Mouse (Mus musculus) lung, postnatal 0 days (tissue): ENCODE data around the gene Slc31a2. TPM values are rescaled to one million over a fixed set of nuclear protein-coding genes. Genes with fewer than 3 reads are reported as not detected.

Source experiments
- ATAC-seq: fragments of 200-750 bp; cut with Nextera tagmentation; 2 replicates; pipeline ENCODE4 v1.8.0; 2017; ENCODE audit warnings: moderate library complexity
- DNase-seq: peaks from one replicate; pipeline ENCODE4 v3.0.0-alpha.2; 2016; ENCODE audit warnings: low spot score
- H3K27ac ChIP-seq: fragments of 300-500 bp; sonication (generic); 2 replicates; pipeline ENCODE4 v1.5.1; 2014; ENCODE audit warnings: antibody characterized with exemption, mild to moderate bottlenecking, low read length, mixed read lengths
- H3K27me3 ChIP-seq: fragments of 300-500 bp; sonication (generic); replicated peaks from 2 replicates; pipeline ENCODE4 v1.6.1; 2014; ENCODE audit warnings: low read length, mixed read lengths; ENCODE audit not compliant: insufficient read depth
- H3K36me3 ChIP-seq: fragments of 300-500 bp; sonication (generic); 2 replicates; pipeline ENCODE4 v1.6.1; 2014; ENCODE audit warnings: low read length, mixed read lengths; ENCODE audit not compliant: insufficient read depth
- H3K4me1 ChIP-seq: fragments of 300-500 bp; sonication (generic); 2 replicates; pipeline ENCODE4 v1.6.1; 2014; ENCODE audit warnings: antibody characterized with exemption, low read depth, low read length, mixed read lengths; ENCODE audit not compliant: insufficient read depth
- H3K4me2 ChIP-seq: fragments of 300-500 bp; sonication (generic); replicated peaks from 2 replicates; pipeline ENCODE4 v1.6.1; 2014; ENCODE audit warnings: low read depth, mild to moderate bottlenecking, low read length, moderate library complexity, mixed read lengths
- H3K4me3 ChIP-seq: fragments of 300-500 bp; sonication (generic); 2 replicates; pipeline ENCODE4 v1.5.1; 2014; ENCODE audit warnings: low read depth, low read length
- H3K9ac ChIP-seq: fragments of 300-500 bp; sonication (generic); replicated peaks from 2 replicates; pipeline ENCODE4 v1.6.1; 2014; ENCODE audit warnings: low read depth, mild to moderate bottlenecking
- H3K9me3 ChIP-seq: fragments of 300-500 bp; sonication (generic); 2 replicates; pipeline ENCODE4 v1.6.1; 2016; ENCODE audit warnings: low read length, mixed read lengths
- CTCF ChIP-seq: IDR thresholded peaks from 2 replicates; pipeline ENCODE4 v1.5.1; 2016; ENCODE audit warnings: antibody characterized with exemption, mild to moderate bottlenecking
- EP300 ChIP-seq: IDR thresholded peaks from 2 replicates; pipeline ENCODE4 v1.6.1; 2016; ENCODE audit warnings: antibody characterized with exemption, mild to moderate bottlenecking, control low read depth
- WGBS: fragments of 180-500 bp; shearing (Covaris S2); extraction: QIAGEN DNeasy Blood & Tissue Kit; methylation state at CpG from one replicate; pipeline ENCODE4 v1.1.7; 2014; 5-methylcytosine and 5-hydroxymethylcytosine counted together
- polyA plus RNA-seq: library from polyadenylated mRNA; unstranded; fragments of >200 nt; fragmentation: Nextera tagmentation; extraction: Ambion mirVana; gene quantifications from 2 replicates; pipeline ENCODE4 v1.2.1, GENCODE M21; 2015

Slc31a2 gene
- polyA plus RNA-seq, 1 experiment from 2014 or later = 25.5 TPM

GRCm38 (mm10) chr4:62306301-62306700, 43.9 kb downstream of the Slc31a2 start:
- Histone ChIP-seq H3K27me3 (no peaks in the 10 kb centered on the region), H3K36me3 (peaks cover 50% of the 10 kb centered on the region), H3K4me2 (no peak overlapping the region), H3K9me3 (no peaks in the 10 kb centered on the region), H3K27ac (no peak overlapping the region), H3K4me1 (no peaks in the 10 kb centered on the region), H3K4me3 (no peak overlapping the region), H3K9ac (no peak overlapping the region)
- ATAC-seq = no peak
- 80% methylated on average over 1 of the region's 1 CpGs for whole genome bisulfite sequencing
- no peak for TF ChIP-seq EP300
- TF ChIP-seq CTCF = no peak
- DNase-seq = no peak

- no peak overlapping the region for H3K9ac ChIP-seq
- H3K9me3 ChIP-seq = no peaks in the 10 kb centered on the region
- no peak overlapping the region for H3K4me3 ChIP-seq
- H3K4me1 ChIP-seq = no peaks in the 10 kb centered on the region
- DNase-seq (no peak), ATAC-seq (no peak)
- no peaks in the 10 kb centered on the region for H3K27me3 ChIP-seq
- H3K4me2 ChIP-seq = no peak overlapping the region
- H3K36me3 ChIP-seq = peaks cover 46% of the 10 kb centered on the region
- H3K27ac ChIP-seq = no peak overlapping the region
- TF ChIP-seq EP300 = no peak
- no peak for TF ChIP-seq CTCF
- 91% methylated on average over 4 of the region's 4 CpGs for WGBS
Measured at GRCm38 (mm10) chr4:62306840-62307239, 44.5 kb downstream of the Slc31a2 start.

GRCm38 (mm10) chr4:62308406-62308805, 46.0 kb downstream of the Slc31a2 start:
- H3K36me3 ChIP-seq = peaks cover 39% of the 10 kb centered on the region
- H3K27ac ChIP-seq = no peak overlapping the region
- H3K4me3 ChIP-seq = no peak overlapping the region
- TF ChIP-seq CTCF (no peak), EP300 (no peak)
- no peaks in the 10 kb centered on the region for H3K4me1 ChIP-seq
- DNase-seq (no peak), ATAC-seq (no peak)
- H3K27me3 ChIP-seq = no peaks in the 10 kb centered on the region
- H3K9me3 ChIP-seq = no peaks in the 10 kb centered on the region
- H3K9ac ChIP-seq = no peak overlapping the region
- H3K4me2 ChIP-seq = no peak overlapping the region

GRCm38 (mm10) chr4:62312821-62313220, 50.5 kb downstream of the Slc31a2 start:
- no peak for ATAC-seq
- DNase-seq = no peak
- Histone ChIP-seq H3K36me3 (peaks cover 23% of the 10 kb centered on the region), H3K27me3 (no peaks in the 10 kb centered on the region), H3K4me2 (no peak overlapping the region), H3K9ac (no peak overlapping the region), H3K4me3 (no peak overlapping the region), H3K4me1 (no peaks in the 10 kb centered on the region), H3K27ac (no peak overlapping the region), H3K9me3 (no peaks in the 10 kb centered on the region)
- 88% methylated on average over 2 of the region's 2 CpGs for WGBS
- TF ChIP-seq EP300 (no peak), CTCF (no peak)

- WGBS = 72% methylated on average over 9 of the region's 9 CpGs
- no peaks in the 10 kb centered on the region for H3K27me3 ChIP-seq
- H3K4me3 ChIP-seq = no peak overlapping the region
- TF ChIP-seq EP300 (no peak), CTCF (no peak)
- H3K27ac ChIP-seq = no peak overlapping the region
- ATAC-seq = no peak
- peaks cover 26% of the 10 kb centered on the region for H3K36me3 ChIP-seq
- H3K9me3 ChIP-seq = no peaks in the 10 kb centered on the region
- no peak for DNase-seq
- no peak overlapping the region for H3K4me2 ChIP-seq
- H3K4me1 ChIP-seq = no peaks in the 10 kb centered on the region
- H3K9ac ChIP-seq = no peak overlapping the region
Measured at GRCm38 (mm10) chr4:62313641-62314211, 51.4 kb downstream of the Slc31a2 start.

- 90% methylated on average over 3 of the region's 3 CpGs for WGBS
- no peak overlapping the region for H3K4me2 ChIP-seq
- H3K36me3 ChIP-seq = peaks cover 28% of the 10 kb centered on the region
- H3K27ac ChIP-seq = no peak overlapping the region
- no peak for TF ChIP-seq CTCF
- no peak for TF ChIP-seq EP300
- DNase-seq (no peak), ATAC-seq (no peak)
- no peaks in the 10 kb centered on the region for H3K4me1 ChIP-seq
- no peak overlapping the region for H3K9ac ChIP-seq
- no peaks in the 10 kb centered on the region for H3K9me3 ChIP-seq
- no peaks in the 10 kb centered on the region for H3K27me3 ChIP-seq
- no peak overlapping the region for H3K4me3 ChIP-seq
Measured at GRCm38 (mm10) chr4:62314516-62314915, 52.2 kb downstream of the Slc31a2 start.

GRCm38 (mm10) chr4:62316456-62316855, 54.1 kb downstream of the Slc31a2 start:
- no peak overlapping the region for H3K4me2 ChIP-seq
- no peaks in the 10 kb centered on the region for H3K4me1 ChIP-seq
- H3K36me3 ChIP-seq = peaks cover 40% of the 10 kb centered on the region; the same call in 1 of the 2 replicates
- H3K9me3 ChIP-seq = no peaks in the 10 kb centered on the region
- DNase-seq (no peak), ATAC-seq (no peak)
- no peak overlapping the region for H3K9ac ChIP-seq
- 79% methylated on average over 2 of the region's 2 CpGs for WGBS
- H3K27me3 ChIP-seq = no peaks in the 10 kb centered on the region
- TF ChIP-seq CTCF (no peak), EP300 (no peak)
- H3K27ac ChIP-seq = no peak overlapping the region
- no peak overlapping the region for H3K4me3 ChIP-seq
